Mouse (Mus musculus) lung, adult 18-20 months (tissue): ENCODE results near the gene Prpf40a.

Source experiments
- DNase-seq, 2 experiments: peaks; one replicate each; pipeline ENCODE4 v3.0.0; 2022; ENCODE audit warnings: mixed read lengths in 2 of 2

The Prpf40a gene

DNA sequence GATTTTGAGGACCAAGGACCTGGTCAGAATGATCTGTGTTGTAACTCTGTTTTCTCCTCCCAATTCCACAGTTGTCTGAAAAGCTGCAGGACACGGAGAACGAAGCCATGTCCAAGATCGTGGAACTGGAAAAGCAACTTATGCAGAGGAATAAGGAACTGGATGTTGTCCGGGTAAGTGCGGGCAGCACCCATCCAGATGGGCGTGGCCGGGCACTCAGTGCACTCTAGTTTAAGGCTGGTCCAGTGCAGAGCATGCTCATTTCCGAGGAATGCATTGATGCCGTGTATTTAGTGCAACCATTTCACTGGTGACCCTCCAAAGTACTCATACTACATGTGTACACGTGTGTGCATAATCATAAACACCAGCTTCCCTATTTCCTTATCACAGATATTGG, 85.7 kb downstream of the Prpf40a start:
- DNase-seq = peak in 1 of 2 experiments; percentile 39

DNA sequence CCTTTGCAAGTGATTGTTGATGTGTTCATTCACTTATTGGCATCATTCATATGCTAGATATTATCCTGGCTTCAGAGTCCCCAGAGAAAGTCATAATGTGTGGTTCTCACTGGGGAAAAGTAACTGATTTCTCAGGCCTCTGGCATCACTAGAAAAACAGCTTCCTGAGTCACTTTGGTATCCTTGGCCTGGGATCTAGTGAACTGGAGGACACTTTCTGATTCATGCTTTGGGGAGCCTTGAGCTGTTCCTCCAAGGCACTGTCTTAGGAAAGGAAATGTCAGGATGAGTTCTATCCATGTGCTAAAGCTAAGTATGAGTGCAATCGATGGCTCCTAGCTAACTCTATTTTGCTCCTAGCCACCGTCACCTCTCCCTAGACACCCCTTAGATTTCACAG, 88.2 kb downstream of the Prpf40a start:
- no peak for DNase-seq

DNA sequence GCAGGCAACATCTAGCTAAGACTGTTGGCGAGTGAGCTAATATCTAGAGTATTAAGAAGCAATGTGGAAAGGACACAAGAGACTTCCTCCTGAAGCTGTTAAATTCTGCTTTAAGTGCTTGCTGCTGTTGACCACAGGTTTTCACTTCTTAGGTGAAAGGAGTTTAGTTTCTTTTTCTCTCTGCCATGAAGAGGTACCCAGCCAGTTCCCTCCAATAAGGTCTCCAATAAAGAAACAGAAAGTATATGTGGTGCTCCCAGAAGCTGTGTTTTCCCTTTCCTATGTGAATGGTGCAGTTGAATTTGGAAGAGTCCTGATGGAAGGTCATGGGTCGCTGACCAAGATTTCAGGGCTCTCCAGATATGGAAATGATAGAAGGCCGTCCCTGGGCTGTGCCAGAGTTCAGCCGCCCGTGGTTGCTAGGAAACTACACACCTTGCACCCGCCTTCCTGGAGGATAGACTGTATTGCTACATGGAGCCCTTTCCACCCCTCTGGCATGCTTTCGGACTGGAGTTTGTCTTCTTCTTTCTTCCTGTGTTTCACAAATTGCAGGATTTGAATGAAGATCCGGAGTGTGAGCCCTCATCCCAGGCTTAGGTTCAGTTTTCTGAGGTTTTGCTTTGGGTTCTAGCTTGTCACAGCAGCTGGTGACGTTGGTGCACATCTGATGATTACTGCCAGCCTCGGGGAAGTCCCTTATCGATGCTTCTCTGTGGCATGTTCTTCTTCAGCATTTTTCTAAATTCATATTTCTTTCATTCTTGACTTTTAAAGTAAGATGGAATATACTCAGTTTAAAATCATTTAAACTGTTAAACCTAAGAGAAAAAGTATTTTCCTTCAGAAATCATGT, 89.0 kb downstream of the Prpf40a start:
- DNase-seq = no peak

DNA sequence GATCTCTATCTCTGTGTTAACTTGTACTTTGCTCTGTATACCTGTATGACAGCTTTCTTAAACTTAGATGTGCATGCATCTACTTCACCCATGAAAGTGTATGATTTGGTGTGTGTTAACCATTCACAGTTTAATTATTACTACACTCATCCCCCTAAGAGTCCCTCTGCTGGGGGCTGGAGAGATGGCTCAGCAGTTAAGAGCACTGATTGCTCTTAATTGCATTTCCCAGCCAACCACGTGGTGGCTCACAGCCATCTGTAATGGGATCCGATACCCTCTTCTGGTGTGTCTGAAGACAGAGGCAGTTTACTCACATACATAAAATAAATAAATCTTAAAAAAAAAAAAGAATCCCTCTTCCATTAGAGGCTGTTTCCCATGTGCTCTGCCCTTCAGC, 91.0 kb downstream of the Prpf40a start:
- no peak for DNase-seq

DNA sequence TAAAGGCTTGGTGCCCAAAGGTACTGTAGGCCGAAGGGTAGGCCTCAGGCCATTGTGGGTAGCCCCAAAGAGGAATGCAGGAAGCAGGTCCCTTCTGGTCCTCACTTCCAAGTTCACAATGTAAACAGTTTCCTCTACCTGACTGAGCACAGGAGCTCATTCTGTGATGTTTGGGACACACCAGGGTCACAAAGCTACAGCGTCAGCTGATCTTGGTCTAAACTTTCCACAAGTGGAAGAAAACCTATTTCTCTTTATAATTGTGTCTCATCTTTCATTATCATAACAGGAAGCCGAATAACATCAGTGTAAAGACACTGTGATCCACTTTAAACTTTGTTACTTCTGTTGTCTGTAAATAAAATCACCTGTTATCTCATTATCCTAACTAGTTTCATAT, 95.6 kb downstream of the Prpf40a start:
- DNase-seq = no peak

DNA sequence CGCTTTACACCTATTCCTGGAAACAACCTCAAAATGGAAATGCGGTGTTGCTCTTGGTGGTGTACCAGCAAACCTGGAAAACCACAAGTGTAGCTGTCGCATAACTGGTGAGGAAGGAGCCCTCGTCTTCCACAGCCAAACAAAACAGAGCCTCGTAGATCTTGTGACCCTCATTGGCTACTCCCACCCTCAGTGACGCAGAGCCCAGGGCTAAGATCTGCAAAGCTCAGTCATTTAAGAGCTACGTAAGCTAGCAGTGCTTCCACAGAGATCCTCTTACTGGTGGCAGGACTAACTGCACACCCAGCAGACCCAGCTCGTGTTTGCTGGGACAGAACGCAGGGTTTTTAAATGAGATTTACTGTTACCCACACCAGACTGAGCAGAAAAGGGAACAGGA, 96.1 kb downstream of the Prpf40a start:
- DNase-seq = no peak

DNA sequence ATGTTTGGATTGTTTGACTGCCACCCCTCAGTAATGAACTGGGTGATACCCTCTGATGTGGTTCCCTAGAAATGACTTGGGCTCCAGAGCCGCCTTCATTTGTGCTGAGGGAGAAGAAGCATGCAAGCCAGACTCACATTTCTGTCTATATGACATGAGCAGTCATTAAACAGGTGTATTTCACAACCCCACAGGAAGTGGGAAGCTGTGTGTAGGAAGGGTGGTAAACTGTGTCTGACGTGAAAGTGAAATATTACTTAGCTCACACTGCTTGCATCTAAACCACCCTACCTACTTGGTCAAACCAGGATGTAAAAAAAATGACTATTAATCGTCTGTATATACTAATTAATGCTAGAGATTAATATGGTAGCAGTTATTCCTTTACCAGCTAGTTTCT, 102.3 kb downstream of the Prpf40a start:
- no peak for DNase-seq

DNA sequence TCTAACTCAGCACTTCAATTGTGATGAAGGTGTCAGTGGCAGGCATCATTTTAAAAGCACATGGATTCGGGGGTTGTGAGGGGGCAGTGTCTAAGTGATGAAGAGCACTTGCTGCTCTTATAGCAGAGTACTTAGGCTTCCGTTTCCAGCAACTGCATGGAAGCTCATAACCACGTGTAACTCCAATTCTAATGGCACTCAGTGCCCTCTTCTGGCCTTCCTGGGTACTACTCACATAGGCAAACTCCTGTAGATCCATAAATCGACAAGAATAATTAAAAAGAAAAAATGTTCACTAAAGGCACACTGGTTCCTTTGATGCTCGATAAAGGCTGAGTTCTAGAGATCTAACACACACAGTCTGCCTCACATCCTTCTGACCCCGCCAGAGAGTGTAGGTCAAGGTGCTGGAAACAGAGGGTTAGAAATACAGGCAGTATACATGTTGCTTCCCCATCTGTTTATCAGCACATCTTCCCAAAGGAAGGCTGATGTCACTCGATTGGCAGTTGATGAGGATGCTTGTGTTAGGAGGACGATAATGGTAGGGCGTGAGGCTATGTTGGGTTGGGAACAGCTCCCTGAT, 105.4 kb downstream of the Prpf40a start:
- peak; percentile 26 to 50 for DNase-seq
